11 mouse cellular contexts compared by ENCODE assay signal in genomic region chr12:101123013-101123412, GRCm38 (mm10). TPM values are rescaled to one million over a fixed set of nuclear protein-coding genes. Genes with fewer than 3 reads are reported as not detected.
DNase-seq lines count a peak whose midpoint lies in the region; ATAC-seq and TF ChIP-seq lines count a peak whose summit lies in the region.
"Had no signal": no experiment of that assay in that cellular context is flagged by ENCODE, and none has a peak within 500 bp of the region (broad histone marks: within the 10 kb centered on the region; RNA-seq: fewer than 3 reads in every experiment).

No protein-coding gene starts in this region.

- H3K4me3 ChIP-seq in layer of hippocampus, adult 2 months, result no peak overlapping the region
- H3K4me3 ChIP-seq: embryonic facial prominence, embryonic 15.5 days; myocyte had no signal

- ATAC-seq in CD4-positive, CD25-positive, alpha-beta regulatory T cell, adult 4 months, result no peak

- DNase-seq in CD4-positive, CD25-positive, alpha-beta regulatory T cell, adult 2 months (ENCODE audit: low read depth, low spot score), result peak; percentile 50
- DNase-seq in layer of hippocampus, adult 2 months (ENCODE audit: low spot score in 2 of 2), result no peak
- no peak for DNase-seq in layer of hippocampus, postnatal 36 days
- DNase-seq in Muller cell, postnatal 12 days (ENCODE audit: inconsistent ontology term), result peak; percentile 1
- DNase-seq in induced T-regulatory cell, adult 2 months (ENCODE audit: low read depth), result peak; percentile 47
- no peak for DNase-seq in urinary bladder, adult 18-20 months (ENCODE audit: low spot score in 2 of 2)
- DNase-seq in ovary, postnatal 36 days (ENCODE audit: low spot score), result no peak
- DNase-seq: thymus, postnatal 4 days had no signal

- H3K27ac ChIP-seq in layer of hippocampus, adult 2 months, result no peak overlapping the region
- H3K27ac ChIP-seq: embryonic facial prominence, embryonic 15.5 days had no signal

- peak; percentile 84 for TF ChIP-seq CTCF in layer of hippocampus, adult 2 months (conservative IDR thresholded peaks at IDR 0.05)

RNA-seq across cellular contexts. Expression of gene Ppp4r3a, which starts 39.5 kb away (rescaled TPM):
- 10 to 100 TPM; 28.0 to 44.6 TPM for polyA plus RNA-seq in CD4-positive, CD25-positive, alpha-beta regulatory T cell, adult 4 months (2017; shearing (Covaris generic))
- total RNA-seq in layer of hippocampus, adult 2 months (2021), result 10 to 100 TPM; 38.4 to 44.7 TPM
- total RNA-seq in layer of hippocampus, postnatal 36 days (2021), result 10 to 100 TPM; 41.1 to 45.3 TPM

Comparison
In these comparisons a context has a peak if more than half of its experiments do, and no peak if none do; other contexts are left out.
1. DNase-seq: peak in CD4-positive, CD25-positive, alpha-beta regulatory T cell, adult 2 months (single experiment), Muller cell, postnatal 12 days (single experiment) and induced T-regulatory cell, adult 2 months (single experiment); none in layer of hippocampus, adult 2 months (0 of 2), layer of hippocampus, postnatal 36 days (0 of 2), urinary bladder, adult 18-20 months (0 of 2) and ovary, postnatal 36 days (single experiment).